Mouse (Mus musculus) layer of hippocampus, adult 2 months (tissue): Measurements from ENCODE around the gene Olfr66. TPM values are rescaled to one million over a fixed set of nuclear protein-coding genes. Genes with fewer than 3 reads are reported as not detected.

Source experiments
- DNase-seq, 2 experiments: peaks; one replicate each; pipeline ENCODE4 v3.0.0; 2022; ENCODE audit warnings: low spot score in 2 of 2
- H3K27ac ChIP-seq: fragments of 200-600 bp; 2 replicates; pipeline ENCODE4 v1.8.1; 2022
- H3K4me3 ChIP-seq: fragments of 200-600 bp; 2 replicates; pipeline ENCODE4 v1.8.1; 2022; ENCODE audit warnings: mild to moderate bottlenecking
- CTCF ChIP-seq: fragments of 200-600 bp; conservative IDR thresholded peaks from 2 replicates; pipeline ENCODE4 v1.8.1; 2022; ENCODE audit warnings: antibody characterized with exemption, mild to moderate bottlenecking, moderate library complexity
- long read RNA-seq, 2 experiments: library from polyadenylated mRNA; stranded (forward); transcript quantifications; one replicate each; pipeline ENCODE4 v2.0.0; 2021; ENCODE audit warnings: borderline mapping rate in 2 of 2
- total RNA-seq, 2 experiments: library from RNA; stranded (reverse); gene quantifications; 2 replicates each; pipeline ENCODE4 v1.2.3; 2021

Olfr66 gene
- not detected for total RNA-seq
- long read RNA-seq, experiment 1: 0 reads
- long read RNA-seq, experiment 2: 0 reads

DNA sequence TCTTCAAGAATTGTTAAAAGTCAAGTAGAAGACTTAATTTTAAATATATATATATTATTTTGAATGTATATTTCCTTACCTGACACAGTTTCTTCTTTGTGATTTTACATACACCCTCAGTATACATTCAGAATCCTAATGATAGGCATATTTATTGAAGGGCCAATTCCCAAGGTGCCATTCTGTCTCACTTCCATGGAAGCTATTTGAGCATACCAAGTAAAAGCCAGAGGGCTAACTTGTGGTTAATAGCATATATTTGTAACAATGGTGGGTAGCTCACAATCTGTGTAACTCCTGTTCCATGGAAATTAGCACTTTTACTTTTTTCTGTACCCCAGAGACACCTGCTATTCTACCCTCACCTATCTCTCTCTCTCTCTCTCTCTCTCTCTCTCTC, at the start of gene Olfr66:
Gene Olfr66, minus strand, starts transcription at position 101 of the 400 bp plus-strand sequence.
- DNase-seq: no peak

DNA sequence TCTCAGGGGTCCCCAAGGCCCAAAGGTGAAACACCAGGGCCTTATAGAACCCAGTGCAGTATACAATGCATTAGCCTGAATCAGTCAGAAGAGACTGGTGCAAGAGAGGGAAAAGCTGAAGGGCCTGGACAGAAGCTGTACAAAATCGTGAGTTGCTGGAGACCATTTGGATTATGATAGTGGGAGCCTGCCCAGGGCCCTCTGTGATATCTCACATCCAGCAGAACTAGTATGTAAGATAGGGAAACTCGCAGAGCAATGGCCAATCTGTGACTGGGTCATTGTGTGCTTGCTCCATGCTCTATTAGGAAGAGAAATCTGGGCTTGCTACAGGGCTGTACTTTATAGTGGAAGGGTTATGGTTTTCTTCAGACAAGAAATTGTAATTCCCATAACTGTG, 48.2 kb upstream of the Olfr66 start, which contains the start of gene Olfr632:
Gene Olfr632, plus strand, starts transcription at position 84 of the 400 bp plus-strand sequence.
- TF ChIP-seq CTCF: no peak

More for the DNA sequence above, at the start of gene Olfr66:
- TF ChIP-seq CTCF: no peak
- no peak within 1 kb of the TSS for H3K27ac ChIP-seq
- no peak within 1 kb of the TSS for H3K4me3 ChIP-seq

DNA sequence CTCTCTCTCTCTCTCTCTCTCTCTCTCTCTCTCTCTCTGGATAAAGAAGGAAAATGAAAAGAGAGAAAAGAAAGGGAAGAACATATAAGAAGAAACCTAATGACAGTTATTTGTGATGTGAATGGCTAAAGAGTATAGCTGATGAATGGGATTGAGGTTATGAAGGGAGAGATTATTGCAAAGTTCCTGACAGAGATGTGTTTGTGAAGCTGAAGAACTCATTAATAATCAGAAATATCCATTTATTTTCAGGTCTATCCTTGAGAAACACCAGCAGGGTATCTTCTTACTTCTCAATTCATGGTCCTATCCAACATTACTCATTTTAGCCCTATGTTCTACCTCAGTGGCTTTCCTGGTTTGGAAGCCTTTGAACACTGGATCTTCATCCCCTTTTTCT, 42.5 kb upstream of the Olfr66 start, which contains the start of gene Olfr631:
Gene Olfr631, plus strand, starts transcription at position 301 of the 400 bp plus-strand sequence.
- no peak for TF ChIP-seq CTCF
- no peak for DNase-seq
- Histone ChIP-seq H3K4me3 (no peak within 1 kb of the TSS), H3K27ac (no peak within 1 kb of the TSS)

More for the DNA sequence above, 48.2 kb upstream of the Olfr66 start, which contains the start of gene Olfr632:
- DNase-seq: no peak
- H3K4me3 ChIP-seq: no peak within 1 kb of the TSS
- no peak within 1 kb of the TSS for H3K27ac ChIP-seq

DNA sequence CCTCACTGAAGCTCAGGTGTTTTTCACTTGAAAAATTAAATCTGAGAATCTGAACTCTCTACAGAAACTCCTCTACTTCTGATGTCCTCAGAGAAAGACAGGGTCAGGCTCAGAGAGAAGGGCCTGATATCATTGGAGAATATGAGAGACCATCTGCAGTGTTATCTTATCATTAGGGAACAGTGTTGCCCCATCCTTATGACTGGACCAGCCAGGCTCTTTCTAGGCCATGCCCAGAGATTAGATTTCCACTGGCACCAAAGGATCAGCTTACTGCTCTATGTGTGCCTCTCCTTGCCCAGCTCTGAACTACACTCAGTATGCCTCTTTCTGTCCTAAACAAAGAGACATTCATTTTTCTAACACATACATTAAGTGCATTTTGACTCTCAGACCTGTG, 29.3 kb upstream of the Olfr66 start:
- H3K27ac ChIP-seq: no peak overlapping the region
- TF ChIP-seq CTCF: no peak
- DNase-seq: no peak
- no peak overlapping the region for H3K4me3 ChIP-seq

DNA sequence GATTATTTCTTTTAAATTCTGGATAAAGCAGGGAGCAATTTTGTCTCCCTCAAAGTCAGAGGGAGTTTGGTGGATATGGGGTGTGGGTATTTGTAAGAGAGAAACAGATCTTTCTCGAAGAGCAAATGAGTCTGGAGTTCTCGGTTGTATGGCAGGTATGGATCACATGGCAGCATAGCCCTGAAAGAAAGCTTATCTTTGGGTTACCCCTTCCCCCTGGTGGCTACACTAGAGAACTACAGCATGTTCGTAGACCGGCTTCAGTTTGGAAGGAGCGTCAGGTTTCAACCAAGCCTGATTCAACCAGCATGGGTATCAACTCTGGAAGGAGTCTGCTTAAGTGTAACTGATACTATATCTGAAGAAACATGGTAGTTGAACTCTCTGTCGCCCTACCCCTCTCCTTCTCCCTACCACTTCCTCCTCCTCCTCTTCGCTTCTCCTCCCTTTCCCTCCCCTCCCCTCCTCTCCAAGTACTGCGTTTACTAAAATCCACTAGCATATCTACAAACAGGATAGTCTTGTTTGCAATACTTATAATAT, 27.0 kb upstream of the Olfr66 start:
- no peak overlapping the region for H3K4me3 ChIP-seq
- DNase-seq: no peak
- TF ChIP-seq CTCF: peak; percentile 38
- no peak overlapping the region for H3K27ac ChIP-seq

DNA sequence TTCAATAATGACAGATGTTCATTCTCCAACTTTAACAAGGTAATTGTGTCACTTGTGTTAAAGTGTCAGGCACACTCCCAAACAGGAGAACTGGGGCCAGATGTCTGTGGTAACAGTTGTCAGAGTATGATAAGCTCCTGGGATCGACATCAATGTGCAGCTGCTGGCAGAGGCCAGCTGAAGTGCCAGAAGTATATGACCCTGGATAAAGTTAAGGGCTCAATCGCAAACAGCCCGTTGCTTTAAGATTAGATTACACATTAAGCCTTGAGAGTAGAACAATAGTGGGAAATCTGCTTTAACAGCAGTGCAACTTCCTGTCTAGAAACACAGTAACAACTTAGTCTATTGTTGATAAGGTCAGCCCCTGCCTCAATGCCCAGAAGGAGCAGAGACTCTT, 24.0 kb upstream of the Olfr66 start:
- Histone ChIP-seq H3K27ac (no peak overlapping the region), H3K4me3 (no peak overlapping the region)
- no peak for TF ChIP-seq CTCF
- DNase-seq: no peak

DNA sequence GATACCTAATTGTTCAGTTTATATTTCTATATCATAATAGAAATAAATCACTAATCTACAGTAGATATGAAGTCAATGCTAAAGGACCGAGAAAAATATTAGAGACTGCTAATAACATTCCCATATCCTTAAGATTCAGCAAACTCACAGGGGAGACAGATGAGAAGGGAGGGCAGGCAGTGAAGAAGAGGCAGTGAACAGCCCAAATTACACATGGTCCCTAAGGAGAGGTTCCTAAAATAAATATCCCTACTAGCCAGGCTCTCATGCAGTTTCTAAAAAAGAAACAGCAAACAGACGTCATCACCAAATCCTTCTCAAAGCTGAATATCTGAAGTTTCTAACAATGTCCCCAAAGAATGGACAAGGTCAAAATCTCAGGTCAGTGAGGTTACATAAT, 17.1 kb upstream of the Olfr66 start, which contains the start of gene Olfr65:
Gene Olfr65, plus strand, starts transcription at position 301 of the 400 bp plus-strand sequence.
- Histone ChIP-seq H3K4me3 (no peak within 1 kb of the TSS), H3K27ac (no peak within 1 kb of the TSS)
- TF ChIP-seq CTCF: no peak
- no peak for DNase-seq

DNA sequence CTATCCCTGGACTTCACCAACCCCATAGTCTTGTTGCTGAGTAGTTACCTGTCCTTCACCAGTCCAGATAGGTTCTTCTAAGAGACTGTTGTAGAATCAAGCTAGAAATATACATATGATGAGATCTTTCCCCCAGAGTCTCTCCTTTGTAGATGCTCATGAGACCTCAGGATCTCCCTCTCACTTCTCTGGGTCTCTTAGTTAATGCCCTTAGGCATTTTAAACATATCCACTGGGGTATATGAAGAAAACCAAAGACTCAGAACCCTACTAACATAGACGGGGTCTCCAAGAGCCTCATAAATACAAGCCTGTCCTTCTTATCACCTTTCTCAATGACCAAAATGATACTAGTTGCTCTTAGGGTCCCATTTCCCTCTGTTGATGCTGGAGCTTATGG, 8.3 kb upstream of the Olfr66 start, which contains the start of gene Olfr64:
Gene Olfr64, minus strand, starts transcription at position 101 of the 400 bp plus-strand sequence.
- no peak within 1 kb of the TSS for H3K4me3 ChIP-seq
- no peak for DNase-seq
- no peak within 1 kb of the TSS for H3K27ac ChIP-seq
- no peak for TF ChIP-seq CTCF

DNA sequence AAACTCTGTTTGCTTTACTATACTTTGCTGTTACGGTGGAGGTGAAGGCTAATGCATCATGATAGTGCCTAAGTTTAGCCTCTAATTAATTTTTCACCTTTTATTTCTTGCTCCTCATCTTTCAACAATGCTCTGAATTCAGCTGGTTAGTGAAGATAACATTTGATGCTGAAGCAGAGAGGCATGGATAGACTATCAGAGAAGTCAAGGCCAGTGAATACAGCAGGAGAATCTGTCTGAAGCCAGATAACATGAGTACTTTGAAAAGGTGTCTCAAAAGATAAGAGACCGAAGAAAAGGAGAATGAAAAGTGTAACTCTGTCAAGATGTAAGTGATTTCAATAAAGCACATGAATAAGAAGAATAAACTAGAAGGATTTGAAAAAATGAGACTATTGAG, 9.0 kb downstream of the Olfr66 start:
- no peak for TF ChIP-seq CTCF
- Histone ChIP-seq H3K4me3 (no peak overlapping the region), H3K27ac (no peak overlapping the region)
- no peak for DNase-seq

DNA sequence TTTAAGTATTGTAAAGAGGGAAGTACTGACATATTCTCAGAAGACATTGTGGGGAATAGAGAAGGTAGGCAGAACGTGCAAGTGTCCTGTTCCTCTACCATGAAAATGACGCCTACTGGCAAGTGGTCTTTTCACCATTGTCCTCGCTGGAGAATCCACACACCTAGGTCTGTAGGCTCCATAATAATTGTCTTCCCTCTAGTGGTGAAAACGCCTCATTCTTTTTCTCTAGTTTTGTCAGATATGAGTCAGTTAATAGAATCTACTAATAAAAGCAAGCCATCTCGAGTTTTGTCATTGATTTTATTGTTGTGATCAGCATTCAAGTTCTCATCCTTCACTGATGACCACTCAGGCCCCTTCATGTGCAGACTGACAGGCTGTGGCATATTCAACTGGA, 11.6 kb downstream of the Olfr66 start:
- TF ChIP-seq CTCF: peak; percentile 56
- Histone ChIP-seq H3K27ac (no peak overlapping the region), H3K4me3 (no peak overlapping the region)
- DNase-seq: no peak

DNA sequence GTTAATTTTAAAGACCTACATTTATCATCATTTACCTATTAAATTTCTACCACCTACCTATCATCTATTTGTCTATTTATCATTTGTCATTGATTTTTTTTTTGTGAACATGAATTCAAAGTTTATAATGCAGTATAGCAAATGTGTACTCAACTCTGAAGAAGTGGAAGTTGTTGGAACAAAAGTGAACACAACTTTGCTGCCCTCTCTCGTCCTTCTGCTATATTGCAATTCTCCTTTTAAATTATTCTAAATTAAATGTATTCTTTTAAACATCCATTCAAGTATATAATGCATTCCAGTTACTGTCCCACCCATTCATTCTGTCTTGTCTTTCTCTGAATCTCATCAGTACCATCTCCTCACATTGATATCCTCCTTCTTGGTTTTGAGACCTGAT, 13.0 kb downstream of the Olfr66 start:
- TF ChIP-seq CTCF: peak; percentile 78
- Histone ChIP-seq H3K27ac (no peak overlapping the region), H3K4me3 (no peak overlapping the region)
- DNase-seq: no peak

DNA sequence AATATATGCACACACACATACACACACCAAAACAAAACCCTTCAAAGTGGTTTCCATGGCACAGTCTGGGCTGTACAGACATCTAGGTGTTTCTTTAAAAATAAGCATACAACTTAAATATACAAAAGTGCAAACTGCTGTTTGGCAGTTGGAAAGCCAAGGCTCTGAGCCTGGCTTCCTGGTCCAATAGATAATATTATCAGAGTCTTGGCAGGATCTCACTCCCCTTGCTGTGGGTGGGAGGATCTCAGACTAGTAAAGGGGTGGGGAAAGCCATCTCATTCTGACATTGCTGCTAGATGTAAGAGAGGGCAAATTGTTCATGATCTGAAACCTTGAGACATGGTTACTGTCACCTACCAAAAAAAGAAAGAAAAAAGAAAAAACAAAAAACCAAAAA, 15.4 kb downstream of the Olfr66 start:
- H3K27ac ChIP-seq: no peak overlapping the region
- DNase-seq: no peak
- TF ChIP-seq CTCF: no peak
- no peak overlapping the region for H3K4me3 ChIP-seq

DNA sequence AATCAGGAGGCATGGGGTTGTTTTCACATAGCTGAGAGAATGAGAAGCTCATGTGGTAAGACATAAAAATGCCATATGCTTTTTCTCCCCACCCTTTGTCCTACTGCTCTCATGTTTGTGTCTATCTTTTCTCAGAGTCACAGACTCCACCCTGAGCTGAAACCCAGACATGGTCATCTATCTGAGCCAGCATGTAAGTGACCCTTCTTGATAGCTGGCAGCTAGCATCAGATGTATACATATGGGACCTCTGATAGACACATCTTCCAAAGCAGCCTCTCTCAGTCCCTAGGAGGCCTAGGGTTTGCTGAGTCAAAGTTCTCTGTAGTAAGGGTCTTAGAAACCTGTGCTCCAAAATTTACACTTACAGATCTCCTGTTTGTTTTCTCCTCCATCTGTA, 20.3 kb downstream of the Olfr66 start:
- TF ChIP-seq CTCF: no peak
- H3K4me3 ChIP-seq: no peak overlapping the region
- DNase-seq: no peak
- no peak overlapping the region for H3K27ac ChIP-seq

DNA sequence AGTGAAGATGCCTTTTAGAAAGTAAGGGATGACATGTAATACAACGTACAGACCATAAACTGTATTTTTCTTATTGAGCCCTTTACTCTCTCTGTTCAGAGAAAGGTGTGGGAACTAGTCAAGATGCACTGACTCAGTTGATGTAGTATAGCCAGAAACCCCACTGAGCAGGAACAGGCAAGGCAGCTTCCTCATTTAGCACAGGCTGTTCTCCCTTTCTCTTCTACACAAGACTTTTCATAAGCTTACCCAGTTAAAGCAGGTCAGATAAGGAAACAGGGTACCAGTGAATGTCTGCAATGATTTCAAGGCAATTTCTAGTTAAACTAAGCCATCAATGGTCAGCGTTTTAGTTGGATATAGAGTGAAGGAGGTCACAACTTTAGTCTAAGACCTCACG, 24.5 kb downstream of the Olfr66 start:
- Histone ChIP-seq H3K27ac (no peak overlapping the region), H3K4me3 (no peak overlapping the region)
- no peak for DNase-seq
- no peak for TF ChIP-seq CTCF
